Mouse (Mus musculus) erythroblast, embryonic 14.5 days (primary cell): Measurements from ENCODE around the gene Cyp2u1.

ENCODE experiments used
- GATA1 ChIP-seq: IDR thresholded peaks from 2 replicates; pipeline ENCODE4 v1.6.1; 2012; ENCODE audit warnings: low read length, inconsistent platforms, mixed read lengths
- TAL1 ChIP-seq: IDR thresholded peaks from 3 replicates; pipeline ENCODE4 v1.6.1; 2012; ENCODE audit warnings: low read length, inconsistent platforms, mixed read lengths

DNA sequence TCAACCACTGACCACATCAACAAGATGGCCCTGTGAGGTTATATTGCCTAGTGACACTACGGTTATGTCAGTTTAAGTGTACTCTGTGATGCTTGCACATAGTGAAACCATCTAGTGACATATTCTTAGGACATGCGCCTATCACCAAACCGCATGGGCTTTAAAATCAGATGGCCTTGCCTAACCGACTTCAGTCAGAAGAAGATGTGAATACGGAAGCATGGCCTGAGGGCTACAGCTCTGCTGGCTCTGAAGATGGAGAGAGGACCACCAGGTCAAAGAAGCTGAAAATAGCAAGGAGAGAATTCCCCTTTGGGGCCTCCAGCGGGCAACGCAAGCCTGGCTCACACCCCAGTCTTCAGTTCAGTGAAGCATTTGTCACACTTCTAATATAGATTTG lies 6.1 kb downstream of the Cyp2u1 start:
- TF ChIP-seq GATA1 (no peak), TAL1 (no peak)
